Mouse (Mus musculus) hindbrain, embryonic 16.5 days (tissue): Measurements from ENCODE around the gene Tmub2. TPM values are rescaled to one million over a fixed set of nuclear protein-coding genes. Genes with fewer than 3 reads are reported as not detected.

Source experiments
- ATAC-seq: fragments of 200-750 bp; cut with Nextera tagmentation; 2 replicates; pipeline ENCODE4 v1.8.0; 2017; ENCODE audit warnings: moderate TSS enrichment, moderate library complexity
- H3K27ac ChIP-seq: fragments of 300-500 bp; sonication (generic); 2 replicates; pipeline ENCODE4 v1.5.1; 2014; ENCODE audit warnings: low read depth, mild to moderate bottlenecking, control low read depth, low read length, moderate library complexity
- H3K27me3 ChIP-seq: fragments of 300-500 bp; sonication (generic); replicated peaks from 2 replicates; pipeline ENCODE4 v1.6.1; 2014; ENCODE audit warnings: low read length; ENCODE audit not compliant: control insufficient read depth, insufficient read depth
- H3K36me3 ChIP-seq: fragments of 300-500 bp; sonication (generic); 2 replicates; pipeline ENCODE4 v1.6.1; 2014; ENCODE audit warnings: mild to moderate bottlenecking, low read length, moderate library complexity, mixed read lengths; ENCODE audit not compliant: control insufficient read depth, insufficient read depth
- H3K4me1 ChIP-seq: fragments of 300-500 bp; sonication (generic); 2 replicates; pipeline ENCODE4 v1.6.1; 2014; ENCODE audit warnings: low read depth, low read length; ENCODE audit not compliant: control insufficient read depth, insufficient read depth
- H3K4me2 ChIP-seq: fragments of 300-500 bp; sonication (generic); 2 replicates; pipeline ENCODE4 v1.6.1; 2014; ENCODE audit warnings: mild to moderate bottlenecking, low read length, control low read depth, moderate library complexity
- H3K4me3 ChIP-seq: fragments of 300-500 bp; sonication (generic); 2 replicates; pipeline ENCODE4 v1.5.1; 2014; ENCODE audit warnings: mild to moderate bottlenecking, low read length, control low read depth, moderate library complexity
- H3K9ac ChIP-seq: fragments of 300-500 bp; sonication (generic); 2 replicates; pipeline ENCODE4 v1.6.1; 2014; ENCODE audit warnings: low read depth, mild to moderate bottlenecking, control low read depth, low read length, moderate library complexity
- H3K9me3 ChIP-seq: fragments of 300-500 bp; sonication (generic); 2 replicates; pipeline ENCODE4 v1.6.1; 2014; ENCODE audit warnings: mild to moderate bottlenecking, low read length, moderate library complexity; ENCODE audit not compliant: control insufficient read depth
- WGBS: fragments of 180-500 bp; shearing (Covaris S2); extraction: QIAGEN DNeasy Blood & Tissue Kit; methylation state at CpG from one replicate; pipeline ENCODE4 v1.1.7; 2014; 5-methylcytosine and 5-hydroxymethylcytosine counted together
- polyA plus RNA-seq: library from polyadenylated mRNA; unstranded; fragments of >200 nt; fragmentation: Nextera tagmentation; extraction: Ambion mirVana; gene quantifications from 2 replicates; pipeline ENCODE4 v1.2.1, GENCODE M21; 2015

Gene Tmub2
- polyA plus RNA-seq, 1 experiment from 2014 or later: 81.6 TPM

DNA sequence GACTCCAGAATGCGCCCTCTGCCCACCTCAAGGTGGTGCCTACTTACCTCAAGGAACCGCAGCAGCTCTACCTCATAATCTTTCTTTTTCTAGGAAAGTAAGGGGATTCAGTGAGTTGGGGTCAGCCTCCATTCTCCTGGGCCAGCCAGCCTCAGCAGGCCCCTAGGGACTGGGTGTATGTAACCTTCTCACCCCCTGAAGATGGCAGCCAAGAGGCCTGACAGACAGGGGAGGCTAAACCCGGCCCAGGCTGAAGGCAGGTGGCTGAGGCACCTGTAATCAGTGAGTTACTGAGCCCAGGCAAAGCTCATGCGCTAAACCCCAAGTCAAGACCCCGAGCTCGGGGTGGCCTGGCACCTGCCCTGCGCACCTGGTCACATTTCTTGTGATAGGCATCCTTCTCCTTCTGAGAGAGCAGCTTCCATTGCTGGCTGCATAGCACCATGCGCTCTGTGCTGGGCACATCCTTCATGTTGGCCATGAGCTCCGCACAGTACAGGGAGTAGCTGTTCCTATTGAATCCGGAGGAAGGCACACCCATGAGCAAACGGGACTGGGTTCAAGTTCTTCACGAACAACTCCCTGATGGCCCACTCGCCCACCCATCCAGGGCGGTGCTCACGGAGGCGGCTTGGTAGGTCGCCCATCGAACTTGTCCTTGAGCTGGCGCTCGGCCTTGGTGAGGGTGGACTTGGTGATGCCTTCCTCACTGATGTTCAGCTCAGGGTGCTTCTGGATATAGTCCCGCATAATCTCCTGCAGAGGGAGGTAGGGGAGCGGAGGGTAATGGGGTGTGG is 25.3 kb downstream of the Tmub2 start:
- no peak overlapping the region; the same call in 1 of the 2 replicates for H3K27ac ChIP-seq
- peaks cover 56% of the 10 kb centered on the region for H3K36me3 ChIP-seq
- H3K27me3 ChIP-seq: no peaks in the 10 kb centered on the region
- 86% methylated on average over 22 of the region's 22 CpGs for WGBS
- no peak for ATAC-seq
- peaks cover 9% of the 10 kb centered on the region for H3K4me1 ChIP-seq
- H3K4me2 ChIP-seq: no peak overlapping the region; the same call in 1 of the 2 replicates
- H3K4me3 ChIP-seq: no peak overlapping the region; the same call in 1 of the 2 replicates
- no peaks in the 10 kb centered on the region for H3K9me3 ChIP-seq
- H3K9ac ChIP-seq: no peak overlapping the region

DNA sequence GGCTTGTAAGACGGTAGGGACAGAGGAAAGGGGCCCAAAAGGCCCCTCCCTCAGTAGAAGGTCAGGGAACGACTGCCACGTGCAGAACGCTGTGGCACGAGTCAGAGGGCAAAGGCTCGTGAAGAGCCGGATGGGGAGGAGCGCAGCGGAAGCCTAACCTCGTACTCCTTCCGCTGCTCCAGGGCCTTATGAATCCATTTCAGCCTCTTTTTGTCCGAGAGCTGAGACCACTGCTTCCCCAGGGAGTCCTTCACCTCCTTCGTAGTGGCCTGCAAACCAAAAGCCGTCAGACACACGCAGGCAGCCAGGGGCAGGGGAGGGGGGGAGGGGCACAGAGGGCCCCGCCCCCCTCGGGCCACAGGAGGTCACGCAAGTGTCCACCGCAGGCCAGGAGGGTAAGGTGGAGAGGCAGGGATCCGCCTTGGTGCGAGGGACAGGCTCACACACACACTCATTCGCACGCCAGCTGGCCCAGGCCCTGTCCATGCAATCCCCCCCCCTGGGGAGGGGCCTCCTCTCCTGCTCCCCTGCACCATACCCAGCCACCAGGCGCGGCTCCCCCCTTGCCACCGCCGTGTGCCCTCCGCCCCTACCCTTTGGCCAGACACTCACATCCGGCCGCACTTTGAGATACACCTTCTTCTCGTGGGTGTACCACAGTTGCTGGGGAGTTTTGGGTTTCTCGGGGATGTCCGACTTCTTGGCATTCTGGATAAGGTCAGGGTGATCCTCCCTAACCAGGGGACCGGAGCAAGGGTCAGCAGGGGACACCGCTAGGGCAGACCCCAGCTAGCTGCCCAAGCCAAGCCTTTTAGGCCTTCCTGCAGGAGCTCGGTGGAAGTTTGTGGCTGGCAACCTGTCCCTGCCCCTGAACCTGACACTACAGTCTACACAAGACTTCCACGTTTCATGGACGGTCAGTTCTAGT is 26.3 kb downstream of the Tmub2 start:
- H3K4me1 ChIP-seq: peaks cover 18% of the 10 kb centered on the region
- no peak overlapping the region for H3K4me3 ChIP-seq
- no peak overlapping the region for H3K27ac ChIP-seq
- H3K4me2 ChIP-seq: no peak overlapping the region
- 41% methylated on average over 36 of the region's 38 CpGs for WGBS
- no peaks in the 10 kb centered on the region for H3K9me3 ChIP-seq
- no peak for ATAC-seq
- H3K27me3 ChIP-seq: no peaks in the 10 kb centered on the region
- peaks cover 54% of the 10 kb centered on the region for H3K36me3 ChIP-seq
- no peak overlapping the region for H3K9ac ChIP-seq

DNA sequence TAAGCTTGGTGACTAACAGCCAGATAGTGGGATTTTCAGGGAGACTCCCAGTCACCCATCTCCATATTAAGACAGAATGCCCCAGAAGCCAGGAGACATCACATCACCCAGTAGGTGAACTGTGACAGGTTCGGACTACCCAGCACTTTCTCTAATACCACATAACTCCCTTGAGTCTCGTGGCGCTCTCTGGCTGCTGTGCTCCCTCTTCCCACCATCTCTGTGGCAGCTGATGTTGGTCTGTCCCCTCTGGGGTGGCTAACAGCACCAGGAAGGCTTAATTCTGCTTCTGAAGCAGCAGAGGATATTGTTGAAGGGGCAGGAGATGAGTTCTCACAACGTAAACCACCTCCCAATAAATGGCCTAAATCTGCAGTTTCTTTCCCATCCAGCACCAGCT is 27.2 kb downstream of the Tmub2 start:
- no peaks in the 10 kb centered on the region for H3K9me3 ChIP-seq
- ATAC-seq: no peak
- 85% methylated on average over 4 of the region's 4 CpGs for WGBS
- H3K36me3 ChIP-seq: peaks cover 45% of the 10 kb centered on the region
- no peak overlapping the region for H3K9ac ChIP-seq
- no peaks in the 10 kb centered on the region for H3K27me3 ChIP-seq
- no peak overlapping the region for H3K27ac ChIP-seq
- no peak overlapping the region for H3K4me2 ChIP-seq
- H3K4me3 ChIP-seq: no peak overlapping the region
- peaks cover 23% of the 10 kb centered on the region for H3K4me1 ChIP-seq

DNA sequence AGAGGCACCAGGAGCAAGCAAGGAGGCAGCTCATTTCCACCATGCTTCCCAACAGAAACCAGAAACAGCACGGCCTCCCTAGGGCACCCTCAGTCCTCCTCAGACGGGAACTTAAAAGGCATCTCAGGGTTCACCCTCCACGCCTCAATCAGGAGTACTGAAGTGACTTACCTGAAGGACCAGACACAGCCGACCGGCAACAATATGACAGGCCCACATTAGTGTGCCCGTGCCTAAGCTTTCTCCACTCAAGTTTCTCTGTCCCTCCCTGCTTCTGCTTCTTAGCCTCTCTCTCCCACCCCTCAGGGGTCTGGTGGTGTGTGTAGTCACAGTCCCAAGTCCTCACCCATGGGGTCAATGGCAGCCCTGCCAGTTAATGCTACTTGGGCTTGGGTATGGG is 27.9 kb downstream of the Tmub2 start:
- Histone ChIP-seq H3K4me1 (peaks cover 23% of the 10 kb centered on the region), H3K9me3 (no peaks in the 10 kb centered on the region), H3K27ac (no peak overlapping the region), H3K4me2 (no peak overlapping the region), H3K36me3 (peaks cover 40% of the 10 kb centered on the region), H3K4me3 (no peak overlapping the region), H3K9ac (no peak overlapping the region), H3K27me3 (no peaks in the 10 kb centered on the region)
- WGBS: 85% methylated on average over 6 of the region's 6 CpGs
- no peak for ATAC-seq

DNA sequence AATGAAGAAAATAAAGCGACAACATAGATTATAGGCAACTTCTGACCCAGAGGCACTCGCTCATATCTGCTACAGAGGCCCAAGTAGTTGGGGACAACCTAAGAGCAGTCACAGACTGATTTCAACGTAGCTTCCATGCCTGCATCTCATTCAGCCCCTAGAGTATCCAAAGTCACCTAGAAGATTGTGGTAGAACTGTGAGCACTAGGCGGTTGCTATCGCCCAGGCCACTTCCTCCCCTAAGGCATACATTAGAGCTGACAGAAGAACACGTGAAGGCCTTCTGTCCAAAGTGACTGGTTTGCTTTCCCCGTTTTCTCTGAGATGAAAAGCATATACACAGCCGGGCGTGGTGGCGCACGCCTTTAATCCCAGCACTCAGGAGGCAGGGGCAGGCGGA is 29.6 kb downstream of the Tmub2 start:
- Histone ChIP-seq H3K9me3 (no peaks in the 10 kb centered on the region), H3K27ac (no peak overlapping the region), H3K36me3 (peaks cover 34% of the 10 kb centered on the region), H3K27me3 (no peaks in the 10 kb centered on the region), H3K9ac (no peak overlapping the region), H3K4me1 (peaks cover 17% of the 10 kb centered on the region), H3K4me2 (no peak overlapping the region), H3K4me3 (no peak overlapping the region)
- no peak for ATAC-seq
- WGBS: 88% methylated on average over 12 of the region's 12 CpGs

DNA sequence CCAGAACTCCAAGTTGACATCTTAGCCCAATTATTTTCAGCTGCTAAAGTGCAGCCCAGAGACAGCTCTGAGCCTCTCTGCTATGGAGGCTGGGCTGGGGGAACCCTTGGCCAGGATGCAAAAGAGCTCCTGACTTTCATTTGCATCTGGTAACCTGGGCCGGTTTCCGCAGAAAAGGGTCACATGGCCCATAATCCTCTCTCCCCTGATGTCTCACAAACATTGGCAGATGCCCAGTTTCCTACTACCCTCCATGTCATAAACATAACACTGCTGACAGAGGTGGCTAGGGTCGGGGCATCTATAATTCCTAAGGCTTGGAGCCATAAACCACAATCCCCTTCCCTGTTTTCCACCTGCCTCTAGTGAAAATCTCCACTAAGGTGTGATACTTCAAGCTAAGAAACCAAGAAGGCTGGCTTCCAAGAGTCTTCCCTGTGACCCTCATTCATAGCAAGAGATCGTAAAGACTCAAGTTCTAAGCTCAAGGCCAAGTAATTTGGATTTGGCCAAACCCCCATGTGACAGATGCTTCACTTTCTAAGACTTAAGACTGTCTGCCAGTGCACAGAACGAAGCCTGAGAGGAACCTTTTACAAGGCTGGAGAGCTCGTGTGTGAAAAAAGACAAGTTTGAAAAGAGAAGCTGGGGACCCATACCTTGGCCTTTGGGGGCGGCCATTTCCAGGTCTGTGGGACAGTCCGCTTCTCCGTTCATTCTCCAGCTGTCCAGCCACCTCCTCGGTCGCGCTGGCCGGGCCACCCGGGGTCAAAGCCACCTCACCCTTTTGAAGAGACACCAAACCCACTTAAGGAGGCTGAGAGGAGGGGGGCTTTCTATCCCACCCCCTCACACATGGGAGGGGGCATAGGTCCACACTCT is 31.2 kb downstream of the Tmub2 start:
- H3K36me3 ChIP-seq: peaks cover 24% of the 10 kb centered on the region
- H3K27ac ChIP-seq: peak overlapping the region; percentile 98
- WGBS: 14% methylated on average over 14 of the region's 14 CpGs
- no peak for ATAC-seq
- H3K4me3 ChIP-seq: peak overlapping the region; percentile 79
- H3K4me1 ChIP-seq: peaks cover 20% of the 10 kb centered on the region
- H3K4me2 ChIP-seq: peak overlapping the region; percentile 91
- no peaks in the 10 kb centered on the region for H3K27me3 ChIP-seq
- peak overlapping the region; percentile 99 for H3K9ac ChIP-seq
- no peaks in the 10 kb centered on the region for H3K9me3 ChIP-seq

DNA sequence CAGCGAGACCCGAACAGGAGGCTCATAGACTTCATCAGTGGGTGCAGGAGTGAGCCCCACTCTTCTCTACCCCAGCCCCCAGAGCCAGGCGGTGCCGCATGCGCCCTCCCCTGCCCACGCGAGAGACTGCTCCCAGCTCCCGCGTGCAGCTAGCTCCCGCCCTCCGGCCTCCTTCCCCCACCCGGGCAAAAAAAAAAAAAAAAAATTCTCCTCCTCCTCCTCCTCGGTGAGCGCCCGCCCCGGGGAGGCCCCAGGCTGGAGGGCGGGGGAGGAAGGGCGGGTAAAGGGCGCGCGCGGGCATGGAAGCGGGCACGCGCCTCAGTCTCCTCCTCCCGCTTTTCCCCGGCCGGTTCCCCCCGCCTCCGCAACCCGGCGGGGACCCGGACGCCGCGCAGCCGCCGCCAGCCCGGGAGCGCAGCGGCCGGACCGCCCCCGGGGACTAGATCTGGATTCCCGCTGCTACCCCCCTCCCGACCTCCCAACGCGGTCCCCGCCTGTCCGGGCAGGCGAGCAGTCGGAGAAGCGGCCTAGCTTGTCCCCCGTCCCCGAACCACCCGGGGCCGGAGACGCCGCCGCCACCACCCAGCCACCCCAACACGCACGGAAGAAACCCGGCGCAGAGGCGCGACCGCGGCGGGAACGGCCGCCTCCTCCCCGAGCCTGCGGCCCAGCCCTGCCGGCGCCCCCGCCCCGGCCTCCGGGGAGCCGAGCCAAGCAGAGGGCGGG is 32.0 kb downstream of the Tmub2 start:
- peak overlapping the region; percentile 79 for H3K4me3 ChIP-seq
- peak overlapping the region; percentile 91 for H3K4me2 ChIP-seq
- H3K36me3 ChIP-seq: peaks cover 24% of the 10 kb centered on the region
- peaks cover 23% of the 10 kb centered on the region for H3K4me1 ChIP-seq
- WGBS: under 1% methylated on average over 54 of the region's 80 CpGs
- H3K9ac ChIP-seq: peak overlapping the region; percentile 99
- peak; percentile 53 for ATAC-seq
- H3K9me3 ChIP-seq: no peaks in the 10 kb centered on the region
- no peaks in the 10 kb centered on the region for H3K27me3 ChIP-seq
- H3K27ac ChIP-seq: peak overlapping the region; percentile 98

DNA sequence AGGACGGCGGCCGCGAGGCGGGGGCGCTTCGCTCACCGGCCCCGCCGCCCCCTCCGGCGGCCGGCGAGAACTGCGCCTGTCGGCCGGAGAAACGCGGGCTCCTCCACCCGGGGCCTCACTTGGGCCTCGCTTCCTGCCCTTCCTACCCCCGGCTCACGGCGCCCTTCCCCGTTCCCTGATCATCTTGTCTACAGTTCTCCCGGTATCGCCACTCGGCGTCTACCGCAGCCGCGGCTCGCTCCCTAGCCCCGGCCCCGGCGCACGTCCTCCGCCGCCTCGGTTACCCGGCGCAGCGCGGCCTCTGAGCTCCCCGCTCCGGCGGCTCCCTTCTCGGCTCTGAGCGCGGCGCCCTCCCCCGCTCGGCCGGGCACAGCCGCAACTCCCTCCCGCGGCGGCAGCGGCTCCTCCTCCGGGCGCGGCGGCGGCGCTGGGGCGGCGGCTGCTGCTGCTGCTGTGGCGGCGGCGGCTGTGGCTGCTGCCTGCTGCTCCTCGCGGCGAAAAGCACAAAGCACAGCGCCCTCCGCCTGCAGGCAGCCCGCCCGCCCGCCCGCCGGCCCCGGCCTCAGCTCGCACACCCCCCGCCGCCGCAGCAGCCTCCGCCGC is 32.7 kb downstream of the Tmub2 start:
- Histone ChIP-seq H3K36me3 (peaks cover 17% of the 10 kb centered on the region), H3K4me1 (peaks cover 23% of the 10 kb centered on the region), H3K27ac (peak overlapping the region; percentile 98), H3K4me2 (peak overlapping the region; percentile 91), H3K27me3 (no peaks in the 10 kb centered on the region), H3K4me3 (peak overlapping the region; percentile 79), H3K9me3 (no peaks in the 10 kb centered on the region), H3K9ac (peak overlapping the region; percentile 99)
- ATAC-seq: peak; percentile 3
- 1% methylated on average over 76 of the region's 87 CpGs for WGBS
